Mouse (Mus musculus) kidney, adult 18-20 months (tissue): ENCODE measurements at regions not wholly inside any gene's neighbourhood (a gene's known extent, or its start where the extent isn't known, plus 50 kb on each side); places are given as distances from the start of the nearest gene placed in this dataset.
A peak's percentile ranks its signal among the peaks of the same experiment; 100 is the strongest.

Source experiments
- DNase-seq: peaks from one replicate; pipeline ENCODE4 v3.0.0; 2021

DNA sequence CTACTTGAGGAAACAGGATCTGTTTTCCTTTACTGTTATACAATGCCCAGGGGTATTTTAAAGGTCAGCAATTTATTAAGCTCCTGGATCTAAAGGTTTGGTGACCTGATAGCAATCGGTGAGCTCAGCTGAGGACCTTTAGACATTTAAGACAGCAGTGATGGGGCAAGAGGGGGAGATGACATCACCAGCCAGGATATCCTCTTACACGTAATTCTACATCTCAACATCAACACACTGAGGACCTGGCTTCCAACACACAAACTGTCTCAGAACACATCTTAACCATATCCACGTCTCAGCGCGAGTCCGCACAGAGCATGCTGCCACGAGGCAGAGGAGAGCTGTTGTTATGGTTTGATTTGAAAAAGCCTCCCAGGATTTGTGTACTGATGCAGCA, 69.2 kb downstream of the Nhlrc3 start:
- DNase-seq: no peak

DNA sequence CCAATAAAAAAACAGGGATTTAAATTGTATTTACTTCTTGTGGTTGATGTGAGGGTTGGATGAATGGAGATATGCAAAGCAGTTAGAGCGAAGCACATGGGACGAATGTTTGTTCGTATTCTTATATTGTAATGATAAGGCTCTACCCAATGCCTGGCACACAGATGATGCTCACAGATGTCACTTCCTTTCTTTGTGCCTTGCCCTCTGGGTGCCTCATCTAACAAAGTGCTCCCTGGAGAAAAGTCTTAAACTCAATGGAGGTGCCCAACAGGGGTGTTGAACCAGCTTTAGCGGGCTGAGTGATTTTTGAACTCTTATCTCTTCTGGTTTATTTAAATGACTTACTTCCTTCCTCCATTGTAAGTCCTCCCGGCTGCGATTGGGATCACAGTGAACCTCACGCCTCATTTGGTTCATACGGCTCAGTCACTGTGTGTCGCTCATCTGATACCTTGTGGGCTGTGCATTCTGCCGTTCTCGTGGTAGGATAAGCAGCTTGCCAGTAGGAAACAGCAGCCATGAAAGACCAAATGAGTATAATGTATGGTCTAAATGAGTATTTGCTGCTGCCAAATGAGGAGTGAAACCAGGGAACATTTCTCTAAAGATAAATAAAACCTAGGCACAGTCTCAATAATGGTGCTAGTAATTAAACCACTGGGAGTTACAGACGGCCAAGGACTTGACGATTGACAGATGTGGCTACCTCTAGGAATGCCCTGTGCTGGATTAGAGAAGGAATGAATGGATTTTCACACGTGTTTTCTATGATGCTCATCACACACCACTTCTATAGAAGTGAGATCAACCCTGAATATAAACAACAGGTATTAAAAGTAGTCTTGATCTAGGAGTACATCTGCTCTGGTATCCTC, 81.2 kb downstream of the Nhlrc3 start:
- no peak for DNase-seq

DNA sequence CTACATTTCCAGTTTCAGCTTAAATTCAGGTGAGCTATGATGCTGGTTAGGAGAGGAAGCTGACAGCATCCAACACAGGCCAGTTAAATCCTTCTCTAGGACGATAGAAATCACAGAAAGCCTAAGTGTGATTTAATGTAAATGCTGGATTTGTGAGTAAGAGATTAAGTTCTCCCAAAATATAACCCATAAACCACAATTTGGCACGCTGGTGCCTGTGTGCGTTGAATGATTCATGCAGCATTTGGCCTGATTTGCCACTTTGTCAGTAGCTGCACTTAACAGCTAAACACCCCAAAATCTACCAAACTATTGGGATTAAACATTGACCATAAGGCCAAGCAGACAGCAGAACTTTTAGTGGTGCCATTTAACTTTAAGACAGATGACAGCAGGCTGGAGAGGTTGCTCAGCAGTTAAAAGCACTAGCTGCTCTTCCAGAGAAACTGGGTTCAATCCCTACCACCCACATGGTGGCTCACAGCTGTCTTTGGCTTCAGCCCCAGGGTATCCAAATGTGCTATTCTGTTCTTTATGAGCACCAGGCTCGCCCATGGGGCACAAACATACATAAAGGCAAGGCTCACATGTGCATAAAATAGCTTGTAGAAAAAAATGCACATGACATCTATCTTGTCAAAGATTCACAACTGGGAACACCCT, 83.5 kb downstream of the Nhlrc3 start:
- DNase-seq: no peak

DNA sequence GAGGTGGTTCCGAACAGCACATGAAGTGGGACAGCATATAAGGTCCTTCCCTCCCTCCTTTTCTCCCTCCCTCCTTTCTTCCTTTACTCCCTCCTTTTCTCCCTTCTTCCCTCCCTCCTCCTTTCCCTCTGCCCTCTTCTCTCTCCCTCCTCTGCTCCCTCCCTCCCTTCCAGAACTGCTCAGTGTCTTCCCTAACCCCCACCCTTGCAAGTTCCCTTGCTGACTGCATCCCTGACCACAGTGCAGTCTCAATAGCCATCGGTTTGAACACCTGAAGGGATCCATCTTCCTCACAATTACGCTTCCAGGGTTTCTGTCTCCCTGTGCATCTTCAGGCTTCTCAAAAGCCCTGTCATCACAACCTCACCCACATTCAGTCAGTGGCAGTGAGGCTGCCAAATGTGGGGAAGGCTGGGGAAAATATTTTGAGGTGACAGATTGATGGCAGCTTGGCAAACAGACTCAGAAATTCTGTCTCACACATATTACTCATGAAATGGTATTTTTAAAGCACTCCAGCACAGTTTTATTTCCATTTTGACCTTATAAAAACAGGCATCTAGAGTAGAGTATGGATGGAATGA, 86.2 kb downstream of the Nhlrc3 start:
- DNase-seq: no peak

DNA sequence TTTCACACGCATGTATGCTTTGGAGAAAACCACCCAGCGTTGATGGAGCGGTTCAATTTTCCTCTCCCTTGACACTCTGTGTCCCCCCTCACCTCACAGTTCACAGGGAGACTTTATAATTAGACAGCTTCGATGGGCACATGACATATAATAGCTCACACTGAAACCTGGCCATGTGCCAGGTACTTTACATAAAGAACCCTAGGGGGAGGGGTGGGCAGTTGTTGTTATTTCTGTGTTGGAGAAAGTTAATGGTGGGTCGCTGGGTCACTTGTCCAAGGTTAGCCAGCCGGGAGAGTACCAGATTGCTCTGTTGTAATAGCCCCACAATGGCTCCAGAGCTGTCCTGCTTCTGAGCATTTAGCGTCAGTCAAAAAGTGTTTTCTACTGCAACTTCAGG, 90.2 kb downstream of the Nhlrc3 start:
- DNase-seq: peak; percentile 11

DNA sequence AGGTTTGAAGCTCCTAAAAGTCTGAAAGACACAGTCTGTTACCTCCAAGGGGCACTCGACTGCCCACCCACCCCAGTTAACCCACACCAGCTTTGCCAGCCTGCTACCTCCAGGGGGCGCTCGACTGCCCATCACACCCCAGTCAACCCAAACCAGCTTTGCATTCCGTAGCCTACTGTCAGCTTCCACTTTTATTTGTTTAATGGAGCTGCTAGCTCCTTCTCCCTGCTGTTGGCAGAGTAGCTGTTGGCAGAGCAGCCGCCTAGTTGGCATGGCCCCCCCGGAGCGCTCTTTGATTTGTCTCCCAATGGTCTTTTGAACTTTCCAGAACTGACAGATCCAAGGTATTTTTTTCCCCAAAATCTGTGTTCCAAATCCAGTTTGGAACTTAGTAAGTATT, 91.2 kb downstream of the Nhlrc3 start:
- DNase-seq: no peak

DNA sequence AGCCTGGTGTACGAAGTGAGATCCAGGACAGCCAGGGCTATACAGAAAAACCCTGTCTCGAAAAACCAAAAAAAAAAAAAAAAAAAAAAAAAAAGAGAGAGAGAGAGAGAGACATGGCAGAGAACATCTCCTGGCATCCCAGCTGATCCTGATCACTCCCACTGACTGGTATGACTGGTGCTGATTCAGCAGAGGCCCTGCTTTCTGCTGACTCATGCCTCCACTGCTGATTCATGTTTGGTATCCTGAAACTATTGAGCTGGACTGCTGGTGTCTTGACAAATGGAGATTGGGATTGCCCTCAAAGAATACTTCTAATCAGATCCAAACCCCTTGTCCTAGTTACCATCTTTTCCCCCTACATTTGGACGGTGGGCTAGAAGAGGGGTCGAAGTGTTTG, 101.9 kb downstream of the Nhlrc3 start:
- DNase-seq: no peak

DNA sequence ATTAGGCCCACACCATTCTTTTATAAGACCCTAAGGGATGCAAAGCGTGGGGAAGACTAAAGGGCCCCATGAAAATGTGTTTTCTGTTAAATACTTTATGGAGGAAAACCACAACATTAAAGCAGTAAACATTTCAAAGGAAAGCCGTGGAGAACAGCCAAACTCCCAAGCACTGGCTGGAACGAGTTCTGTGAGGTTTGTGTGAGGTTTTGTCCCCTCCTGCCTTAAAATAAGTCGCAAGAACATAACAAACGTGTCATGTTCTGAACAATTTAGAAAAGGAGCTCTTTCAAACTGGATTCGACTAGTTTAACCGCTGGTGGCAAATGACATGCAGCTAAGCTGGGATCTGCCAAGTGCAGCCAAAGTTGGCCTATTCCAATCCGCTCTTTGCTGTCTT, 109.4 kb downstream of the Nhlrc3 start:
- peak; percentile 11 for DNase-seq

DNA sequence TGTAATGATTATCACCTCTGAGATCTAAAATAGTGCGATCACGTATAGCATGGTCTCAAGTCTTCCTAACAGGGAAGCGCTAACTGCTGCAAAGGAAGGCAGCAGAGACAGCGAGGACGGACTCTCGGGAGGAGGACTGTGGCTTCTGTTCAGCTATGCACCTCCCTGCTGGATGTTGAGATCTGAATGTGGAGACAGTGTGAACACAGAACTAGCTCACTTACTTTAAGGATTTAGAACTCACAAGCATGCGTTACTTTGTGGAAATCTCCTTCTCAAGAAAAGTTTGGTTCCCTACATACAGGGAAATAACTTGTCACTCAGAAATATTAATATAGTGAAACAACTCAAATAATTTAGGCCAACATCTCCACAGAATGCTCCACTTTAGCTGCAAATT, 109.8 kb downstream of the Nhlrc3 start:
- DNase-seq: no peak

DNA sequence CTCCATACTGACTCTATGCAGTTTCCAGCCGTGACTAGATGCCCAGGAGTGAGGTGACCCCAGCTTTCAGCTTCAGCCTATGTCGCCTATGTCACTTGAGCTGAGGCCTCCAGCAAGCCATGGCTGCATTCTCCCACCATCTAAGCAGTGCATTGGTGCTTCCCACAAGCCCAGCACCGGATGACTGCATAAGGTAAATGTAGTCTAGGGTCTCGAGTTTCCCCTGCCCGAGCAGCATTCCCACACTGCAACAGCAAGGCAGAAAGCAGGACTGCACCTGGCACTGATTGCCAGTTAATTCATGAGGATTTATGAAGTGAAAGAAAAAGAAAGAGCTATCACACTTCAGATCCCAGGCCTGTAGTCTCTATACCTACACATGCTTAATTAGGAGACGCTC, 119.5 kb downstream of the Nhlrc3 start:
- DNase-seq: no peak

DNA sequence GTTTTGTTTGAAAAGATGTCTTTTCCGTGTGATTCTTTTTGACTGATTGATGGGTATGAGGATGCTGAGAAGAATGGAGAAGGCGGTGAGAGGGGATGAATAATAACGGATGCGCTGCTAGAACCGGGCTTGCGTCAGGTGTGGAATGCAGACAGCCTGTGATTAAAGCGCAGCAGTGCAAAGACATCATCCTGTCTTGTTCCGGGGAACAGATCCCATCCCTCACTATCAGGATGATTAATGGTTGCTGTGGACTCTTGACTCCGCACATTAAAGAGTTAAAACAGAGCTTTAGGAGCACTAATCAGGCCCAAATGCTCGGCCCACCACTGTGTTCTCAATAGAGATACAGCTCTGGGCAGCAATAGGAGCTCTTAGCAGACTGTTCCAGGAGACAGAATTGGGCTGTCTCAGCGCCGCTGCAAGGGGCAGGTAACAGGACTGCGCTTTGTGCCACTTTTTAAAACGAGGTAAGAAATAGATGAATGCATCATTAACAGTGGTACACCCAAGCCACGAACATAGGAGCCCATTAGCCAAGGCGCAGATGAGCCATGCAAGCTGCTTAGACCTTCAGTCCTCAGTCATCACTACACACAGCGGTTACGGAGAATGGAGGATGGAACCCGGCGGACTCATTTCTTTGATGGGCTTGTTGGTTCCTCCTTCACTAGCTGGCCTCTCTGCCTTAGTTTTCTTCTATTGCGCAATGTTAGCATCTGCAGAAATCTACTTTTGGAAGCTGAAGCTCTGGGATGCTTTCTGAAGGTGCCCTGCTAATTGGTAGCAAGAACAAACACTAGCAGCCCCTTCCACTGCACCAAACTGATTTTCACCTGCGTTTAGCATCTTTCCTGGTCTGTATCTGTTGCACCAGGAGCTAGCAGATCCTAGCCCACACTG, 121.6 kb downstream of the Nhlrc3 start:
- no peak for DNase-seq

DNA sequence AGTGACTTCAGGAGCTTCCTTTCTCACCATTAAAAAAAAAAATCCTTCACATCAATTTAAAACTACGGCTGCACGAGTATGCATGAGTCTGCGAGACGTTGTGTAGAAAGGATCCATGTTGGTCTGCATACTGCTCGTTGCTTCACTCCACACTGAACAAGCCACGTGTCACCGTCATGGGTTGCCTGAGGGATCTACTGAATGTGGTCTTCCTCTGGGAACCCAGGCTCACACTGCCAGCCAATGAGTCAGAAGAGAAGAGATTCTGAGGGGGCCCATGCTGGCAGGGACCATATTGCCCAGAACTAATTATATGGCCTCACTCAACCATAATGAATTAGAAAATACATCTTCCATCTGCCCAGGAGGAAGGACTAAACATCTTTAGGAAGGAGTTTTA, 124.6 kb downstream of the Nhlrc3 start:
- no peak for DNase-seq

DNA sequence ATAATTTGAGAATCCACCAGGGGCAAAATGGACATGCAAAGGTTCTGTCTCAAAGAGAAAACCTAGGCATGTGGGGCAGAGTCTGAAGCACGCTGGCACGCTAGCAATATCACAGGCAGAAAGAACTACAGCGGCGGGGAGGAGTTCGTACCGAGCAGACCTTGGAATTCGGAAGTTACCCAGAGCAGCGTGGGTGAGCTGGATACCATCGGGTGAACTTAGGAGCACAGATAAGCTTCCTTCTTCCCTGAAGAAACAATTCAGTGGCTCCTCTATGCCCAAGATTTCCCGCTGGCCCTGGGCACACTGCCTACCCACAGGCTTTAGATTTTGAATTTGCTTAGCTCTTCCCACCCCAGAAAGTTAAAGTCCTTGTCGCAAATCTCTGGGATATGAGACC, 129.1 kb downstream of the Nhlrc3 start:
- no peak for DNase-seq

DNA sequence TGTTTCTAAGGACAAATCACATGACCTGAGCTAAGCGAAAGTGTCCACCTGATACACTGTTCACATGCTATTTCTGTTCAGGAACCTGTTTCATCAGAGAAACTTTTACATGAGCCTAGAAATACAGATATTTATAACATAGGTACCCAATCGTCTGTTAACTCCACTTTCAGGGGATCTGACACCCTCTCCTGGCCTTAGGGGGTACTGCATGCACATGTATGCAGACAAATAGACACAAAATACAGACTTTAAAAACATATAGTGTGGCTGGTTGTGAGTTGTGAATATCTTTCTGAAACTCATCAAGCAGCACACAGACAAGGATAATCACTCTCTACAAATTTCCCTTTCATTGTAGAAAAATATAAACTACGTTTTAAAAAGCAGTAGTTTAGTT, 133.6 kb downstream of the Nhlrc3 start:
- no peak for DNase-seq

DNA sequence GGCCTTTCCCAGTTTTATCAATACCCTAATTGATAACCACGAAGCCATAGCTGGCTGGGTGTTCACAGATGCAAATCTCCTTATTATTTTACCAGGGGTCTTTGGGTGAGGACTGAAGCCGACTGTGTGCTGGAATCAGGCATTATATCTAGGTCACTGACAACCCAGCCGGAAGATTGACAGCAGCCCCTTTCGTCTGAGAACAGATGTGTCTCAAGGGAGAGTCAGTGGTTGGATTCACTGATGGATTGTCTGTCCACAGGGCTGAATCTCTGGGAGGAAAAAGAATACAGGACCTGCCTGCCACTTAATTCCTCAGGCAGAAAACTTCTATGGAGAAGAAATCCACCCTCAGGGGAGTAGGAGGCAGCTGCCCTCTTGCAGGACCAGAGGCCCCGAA, 135.7 kb downstream of the Nhlrc3 start:
- DNase-seq: no peak

DNA sequence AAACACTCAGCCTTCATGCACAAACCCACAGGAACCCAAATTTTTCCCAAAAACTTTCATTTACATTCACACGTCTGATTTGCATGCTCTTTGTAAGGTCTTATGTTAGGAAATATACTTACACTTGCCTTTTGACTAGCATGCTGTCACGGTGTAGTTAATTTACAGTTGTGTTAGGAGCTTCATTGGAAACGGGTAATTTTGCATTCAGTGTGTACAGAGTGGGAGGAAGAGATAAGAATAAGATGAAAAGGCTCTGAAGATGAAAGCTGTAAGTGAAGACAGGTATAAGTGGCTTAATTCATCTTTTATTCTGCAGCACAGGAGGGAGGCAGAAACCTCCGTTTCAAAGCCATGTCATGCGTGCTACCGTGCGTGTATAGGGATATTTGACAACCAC, 136.2 kb downstream of the Nhlrc3 start:
- no peak for DNase-seq

DNA sequence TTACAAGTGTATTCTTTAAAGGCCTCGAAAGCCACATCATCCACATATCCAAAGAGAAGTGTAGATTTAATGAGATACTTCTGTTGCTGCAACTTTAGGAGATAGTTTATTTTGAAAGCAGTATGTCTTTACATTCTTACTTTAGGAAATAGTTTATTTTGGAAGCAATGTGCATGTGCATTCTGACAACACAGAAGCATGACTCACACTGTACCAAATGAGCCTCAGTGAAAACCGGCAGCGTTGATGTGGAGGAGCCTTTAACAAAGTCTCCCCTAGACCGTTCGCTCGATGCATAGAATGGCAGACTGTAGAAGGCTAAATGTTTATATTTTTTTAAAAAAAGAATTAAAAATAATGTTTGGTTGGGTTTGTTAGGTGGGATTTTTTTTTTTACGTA, 138.1 kb downstream of the Nhlrc3 start:
- DNase-seq: no peak

DNA sequence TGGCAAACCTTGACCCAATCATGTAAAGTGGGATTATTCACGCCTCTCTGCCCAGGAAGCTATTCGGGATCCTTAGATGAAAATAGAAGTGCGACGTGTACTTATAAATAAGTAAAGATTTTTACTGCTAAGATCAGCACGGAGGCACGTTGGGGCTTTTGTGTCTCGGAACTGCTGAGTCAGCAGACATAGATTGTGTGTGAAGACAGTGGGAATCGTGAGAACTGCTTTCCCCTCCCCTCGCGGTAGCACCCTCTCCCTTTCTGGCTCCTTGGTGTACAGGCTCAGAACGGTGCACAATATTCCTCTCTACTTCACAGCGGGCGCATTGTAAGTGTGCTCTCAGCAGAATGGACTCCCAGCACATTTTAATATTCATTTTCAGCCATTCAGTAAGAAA, 138.7 kb downstream of the Nhlrc3 start:
- no peak for DNase-seq

DNA sequence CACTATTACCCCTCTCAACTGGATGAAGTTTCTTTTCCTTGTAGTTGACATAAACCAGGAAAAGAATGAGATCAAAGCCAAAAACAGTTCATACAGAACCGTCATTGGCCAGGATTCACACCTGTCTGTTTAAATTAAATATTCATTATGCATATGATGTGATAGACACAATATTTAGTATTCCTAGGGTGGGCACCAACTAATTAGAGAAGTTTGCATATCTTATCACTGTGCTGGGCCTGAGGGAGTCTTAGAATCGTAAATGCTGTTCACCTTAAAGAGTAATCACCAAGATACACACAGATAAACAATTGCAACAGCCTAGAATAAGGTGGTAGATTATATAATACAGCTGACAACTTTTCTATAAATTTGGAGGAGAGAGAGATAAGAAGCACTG, 147.7 kb downstream of the Nhlrc3 start:
- DNase-seq: no peak
